Mouse (Mus musculus) liver, postnatal 0 days (tissue): ENCODE data around the gene Drg1.

Source experiments
- CTCF ChIP-seq: sonication (generic); IDR thresholded peaks from 2 replicates; pipeline ENCODE4 v1.5.1; 2016; ENCODE audit warnings: antibody characterized with exemption, low read depth
- EP300 ChIP-seq: IDR thresholded peaks from 2 replicates; pipeline ENCODE4 v1.6.1; 2016; ENCODE audit warnings: antibody characterized with exemption, low read depth, mild to moderate bottlenecking

DNA sequence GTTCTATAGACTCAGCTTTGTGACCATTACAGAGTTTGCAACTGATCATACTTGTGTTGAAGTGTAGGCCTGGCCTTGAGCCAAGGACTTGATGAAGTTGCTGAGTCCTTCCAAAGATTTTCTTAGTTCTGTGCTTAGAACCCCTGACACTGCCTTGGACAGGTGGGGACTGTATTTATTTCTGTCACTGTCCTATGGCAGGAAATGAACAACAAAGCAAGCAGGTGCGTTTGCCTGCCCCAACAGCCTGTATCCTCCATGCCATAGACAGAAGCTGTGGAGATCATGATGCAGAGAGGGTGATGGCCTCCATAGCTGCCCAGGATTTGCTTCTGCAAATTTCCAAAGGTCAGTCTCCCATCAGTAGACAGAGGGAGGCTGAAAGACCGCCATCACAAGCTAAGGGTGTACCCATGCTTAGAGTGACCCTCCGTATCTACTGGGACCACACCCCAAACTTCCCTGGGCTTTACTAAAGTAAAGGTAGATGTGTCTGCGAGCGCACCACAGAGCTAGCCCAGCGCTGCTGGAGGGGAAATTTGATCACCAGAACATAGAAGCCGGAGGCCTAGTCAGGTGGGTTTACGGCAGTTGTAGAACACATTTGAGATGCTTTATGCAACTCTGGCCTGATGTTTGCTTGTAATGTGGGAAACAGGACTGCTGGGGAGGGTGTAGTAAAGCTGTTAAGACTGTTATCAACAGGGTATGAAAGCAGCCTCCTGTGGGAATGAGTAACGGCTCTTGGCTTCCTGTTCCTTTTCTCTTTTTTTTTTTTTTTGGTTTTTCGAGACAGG lies 44.8 kb upstream of the Drg1 start:
- no peak for TF ChIP-seq CTCF
- TF ChIP-seq EP300, result no peak
